Mouse (Mus musculus) intestine, postnatal 0 days (tissue): ENCODE results near the gene Tsen54. TPM values are rescaled to one million over a fixed set of nuclear protein-coding genes. Genes with fewer than 3 reads are reported as not detected.
A peak's percentile ranks its signal among the peaks of the same experiment; 100 is the strongest.

Experiments
- ATAC-seq: fragments of 200-750 bp; cut with Nextera tagmentation; 2 replicates; pipeline ENCODE4 v1.8.0; 2017; ENCODE audit warnings: mild to moderate bottlenecking, moderate TSS enrichment, moderate library complexity
- H3K27ac ChIP-seq: fragments of 300-500 bp; sonication (generic); 2 replicates; pipeline ENCODE4 v1.5.1; 2014; ENCODE audit warnings: mild to moderate bottlenecking, low read depth, low read length, moderate library complexity
- H3K27me3 ChIP-seq: fragments of 300-500 bp; sonication (generic); replicated peaks from 2 replicates; pipeline ENCODE4 v1.6.1; 2014; ENCODE audit warnings: low read length, mixed read lengths; ENCODE audit not compliant: control insufficient read depth, insufficient read depth
- H3K36me3 ChIP-seq: fragments of 300-500 bp; sonication (generic); 2 replicates; pipeline ENCODE4 v1.6.1; 2014; ENCODE audit warnings: mild to moderate bottlenecking, moderate library complexity; ENCODE audit not compliant: control insufficient read depth, insufficient read depth
- H3K4me1 ChIP-seq: fragments of 300-500 bp; sonication (generic); replicated peaks from 2 replicates; pipeline ENCODE4 v1.6.1; 2014; ENCODE audit warnings: antibody characterized with exemption, low read length, mixed read lengths; ENCODE audit not compliant: control insufficient read depth, insufficient read depth
- H3K4me2 ChIP-seq: fragments of 300-500 bp; sonication (generic); replicated peaks from 2 replicates; pipeline ENCODE4 v1.6.1; 2014; ENCODE audit warnings: low read depth, mild to moderate bottlenecking, moderate library complexity
- H3K4me3 ChIP-seq: fragments of 300-500 bp; sonication (generic); 2 replicates; pipeline ENCODE4 v1.5.1; 2014; ENCODE audit warnings: low read depth, low read length
- H3K9ac ChIP-seq: fragments of 300-500 bp; sonication (generic); 2 replicates; pipeline ENCODE4 v1.6.1; 2014; ENCODE audit warnings: mild to moderate bottlenecking, low read depth, low read length
- H3K9me3 ChIP-seq: fragments of 300-500 bp; sonication (generic); 2 replicates; pipeline ENCODE4 v1.6.1; 2016; ENCODE audit warnings: mixed run types; ENCODE audit not compliant: control insufficient read depth
- CTCF ChIP-seq: sonication (generic); IDR thresholded peaks from 2 replicates; pipeline ENCODE4 v1.5.1; 2016; ENCODE audit warnings: low read depth, mild to moderate bottlenecking, control low read depth, antibody characterized with exemption, moderate library complexity
- WGBS: fragments of 180-500 bp; shearing (Covaris S2); extraction: QIAGEN DNeasy Blood & Tissue Kit; methylation state at CpG from one replicate; pipeline ENCODE4 v1.1.7; 2014; 5-methylcytosine and 5-hydroxymethylcytosine counted together
- polyA plus RNA-seq: library from polyadenylated mRNA; unstranded; fragments of >200 nt; fragmentation: Nextera tagmentation; extraction: Ambion mirVana; gene quantifications from 2 replicates; pipeline ENCODE4 v1.2.1, GENCODE M21; 2015

Tsen54 gene
- polyA plus RNA-seq, 1 experiment from 2014 or later, result 17.0 TPM

DNA sequence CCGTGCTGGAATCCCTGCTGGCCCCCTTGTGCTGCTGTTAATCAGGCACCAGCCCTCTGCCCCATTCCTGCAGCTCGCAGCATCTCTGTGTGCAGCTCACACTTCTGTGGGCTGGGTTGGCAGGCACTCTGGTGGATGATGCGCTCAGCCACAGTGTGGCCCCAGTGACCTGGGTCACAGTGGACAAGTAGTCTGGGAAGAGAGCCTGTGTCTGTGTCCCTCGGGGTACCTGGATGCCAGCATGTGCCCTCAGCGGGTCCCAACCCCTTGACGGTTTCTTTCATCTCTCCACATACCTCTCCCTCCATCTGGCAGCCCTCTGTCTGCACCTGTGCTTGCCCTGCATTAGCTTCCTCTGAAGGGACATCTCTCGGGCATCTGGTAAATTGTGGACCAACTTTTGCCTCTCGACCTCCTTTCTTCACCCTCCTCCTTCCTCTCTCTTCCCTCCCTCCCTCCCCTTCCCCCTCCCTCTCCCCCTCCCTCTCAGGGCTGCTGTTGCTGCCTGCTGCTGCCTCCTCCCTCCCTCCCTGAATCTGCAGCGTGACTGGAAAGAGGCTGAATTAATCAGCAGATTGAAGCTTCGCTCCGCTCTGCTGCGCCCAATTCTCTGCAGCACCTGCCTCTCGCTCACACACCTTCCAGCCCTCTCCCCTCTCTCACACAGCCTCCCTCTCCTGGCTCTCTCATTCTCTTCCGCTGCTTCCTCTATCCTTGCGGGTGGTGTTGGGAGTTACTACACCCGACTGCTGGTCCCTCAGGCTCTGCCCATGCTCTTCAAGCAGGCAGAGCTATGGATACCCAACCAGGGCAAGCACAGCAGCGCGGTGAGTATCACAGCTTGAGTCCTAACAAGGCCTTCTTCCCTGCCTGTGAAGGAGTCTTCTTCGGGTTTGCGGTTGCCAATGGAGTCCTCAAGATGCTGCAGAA lies 34.1 kb upstream of the Tsen54 start:
- Histone ChIP-seq H3K36me3 (peaks cover 1% of the 10 kb centered on the region; the same call in 1 of the 2 replicates), H3K27ac (peak overlapping the region; percentile 86; the same call in 1 of the 2 replicates), H3K4me1 (peaks cover 18% of the 10 kb centered on the region), H3K9ac (no peak overlapping the region), H3K9me3 (no peaks in the 10 kb centered on the region), H3K4me3 (no peak overlapping the region), H3K4me2 (peak overlapping the region; percentile 27; the same call in 1 of the 2 replicates), H3K27me3 (no peaks in the 10 kb centered on the region)
- no peak for TF ChIP-seq CTCF
- 46% methylated on average over 20 of the region's 20 CpGs for WGBS
- no peak for ATAC-seq

DNA sequence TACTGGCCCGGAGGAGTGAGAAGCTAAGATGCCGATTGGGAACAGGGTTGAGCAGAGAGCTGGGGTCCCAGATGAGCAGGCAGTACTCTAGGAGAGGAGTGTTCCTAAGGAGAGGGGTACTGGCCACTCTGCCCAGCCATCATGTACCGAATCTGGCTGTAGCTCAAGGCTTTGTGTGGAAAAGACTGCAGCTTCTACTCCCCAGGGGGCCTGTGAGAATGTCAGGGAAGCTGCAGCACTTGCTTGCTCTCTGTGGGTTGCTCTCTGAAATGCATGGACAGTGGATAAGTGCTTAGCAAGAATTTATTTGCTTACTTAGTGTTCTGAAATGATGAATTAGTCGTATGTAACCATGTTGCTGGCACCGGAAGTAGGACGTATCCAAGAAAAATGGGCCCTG lies 28.1 kb upstream of the Tsen54 start:
- Histone ChIP-seq H3K4me1 (no peaks in the 10 kb centered on the region), H3K27ac (no peak overlapping the region), H3K36me3 (peaks cover 52% of the 10 kb centered on the region; the same call in 1 of the 2 replicates), H3K4me2 (no peak overlapping the region), H3K4me3 (no peak overlapping the region), H3K9me3 (no peaks in the 10 kb centered on the region), H3K27me3 (no peaks in the 10 kb centered on the region), H3K9ac (no peak overlapping the region)
- no peak for ATAC-seq
- WGBS, result 85% methylated on average over 6 of the region's 6 CpGs
- TF ChIP-seq CTCF, result 0 out of 2 replicates have a peak, but pooled peaks have one; percentile 5

DNA sequence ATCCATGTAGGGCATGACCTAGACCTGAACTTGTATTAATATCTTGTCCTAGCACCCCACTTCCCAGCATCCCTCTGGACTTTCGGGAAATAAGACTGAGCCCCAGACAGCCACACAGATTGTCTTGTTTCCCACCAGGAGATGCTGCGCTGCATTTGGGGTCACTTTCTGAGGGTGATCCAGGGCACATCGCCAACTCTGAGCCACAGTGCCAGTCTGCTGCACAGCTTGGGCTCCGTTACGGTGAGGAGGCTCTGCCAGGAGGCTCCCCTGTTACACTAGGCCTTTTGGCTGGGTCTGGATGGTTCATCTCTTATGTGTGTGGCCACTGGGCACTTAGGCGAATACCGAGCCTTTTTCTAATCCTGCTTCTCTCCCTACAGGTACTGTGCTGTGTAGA lies 24.7 kb upstream of the Tsen54 start:
- H3K4me3 ChIP-seq, result no peak overlapping the region
- no peak overlapping the region for H3K9ac ChIP-seq
- no peaks in the 10 kb centered on the region for H3K9me3 ChIP-seq
- ATAC-seq, result no peak
- WGBS, result 95% methylated on average over 7 of the region's 7 CpGs
- no peak overlapping the region for H3K27ac ChIP-seq
- no peaks in the 10 kb centered on the region for H3K4me1 ChIP-seq
- no peaks in the 10 kb centered on the region for H3K27me3 ChIP-seq
- H3K36me3 ChIP-seq, result peaks cover 84% of the 10 kb centered on the region
- no peak for TF ChIP-seq CTCF
- no peak overlapping the region for H3K4me2 ChIP-seq

DNA sequence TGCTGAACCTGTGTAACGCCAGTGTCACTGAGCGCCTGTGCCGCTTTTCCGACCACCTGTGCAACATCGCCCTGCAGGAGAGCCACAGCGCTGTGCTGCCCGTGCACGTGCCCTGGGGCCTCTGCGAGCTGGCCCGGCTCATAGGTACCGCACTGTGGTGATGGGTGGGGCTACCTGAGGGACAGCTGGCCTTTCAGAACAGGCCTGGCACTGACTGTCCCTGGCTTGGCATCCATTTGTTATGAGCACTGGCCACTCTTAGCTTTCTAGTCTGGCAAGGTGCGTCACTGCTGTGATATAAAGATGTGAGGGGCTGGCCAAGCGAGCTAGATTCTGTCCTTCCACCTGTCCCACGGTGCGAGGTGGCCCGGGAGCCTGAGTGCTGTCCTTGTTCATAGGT lies 22.6 kb upstream of the Tsen54 start:
- no peaks in the 10 kb centered on the region for H3K4me1 ChIP-seq
- 92% methylated on average over 16 of the region's 16 CpGs for WGBS
- no peaks in the 10 kb centered on the region for H3K9me3 ChIP-seq
- no peak overlapping the region for H3K27ac ChIP-seq
- no peak overlapping the region for H3K9ac ChIP-seq
- ATAC-seq, result no peak
- no peak for TF ChIP-seq CTCF
- H3K4me3 ChIP-seq, result no peak overlapping the region
- H3K4me2 ChIP-seq, result no peak overlapping the region
- H3K36me3 ChIP-seq, result peaks cover 91% of the 10 kb centered on the region
- no peaks in the 10 kb centered on the region for H3K27me3 ChIP-seq

DNA sequence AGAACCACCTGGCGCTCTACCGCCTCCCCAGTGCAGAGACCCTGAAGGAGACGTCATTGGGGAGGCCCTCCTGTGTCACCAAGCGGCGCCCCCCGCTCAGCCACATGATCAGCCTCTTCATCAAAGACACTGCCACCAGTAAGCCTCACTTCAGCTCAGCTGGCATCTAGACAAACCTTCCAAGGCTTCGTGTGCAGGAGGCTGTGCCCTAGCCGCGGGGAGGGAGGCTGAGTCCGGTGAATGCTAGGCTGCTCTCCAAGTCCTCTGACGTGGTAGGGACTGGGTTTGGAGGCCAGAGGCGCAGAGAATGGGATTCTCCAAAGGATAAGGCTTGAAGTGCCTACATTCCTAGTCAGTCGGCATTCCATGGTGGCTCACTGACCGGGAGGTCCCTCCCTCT lies 22.2 kb upstream of the Tsen54 start:
- 86% methylated on average over 14 of the region's 14 CpGs for WGBS
- Histone ChIP-seq H3K4me2 (no peak overlapping the region), H3K4me3 (no peak overlapping the region), H3K9me3 (no peaks in the 10 kb centered on the region), H3K27me3 (no peaks in the 10 kb centered on the region), H3K27ac (no peak overlapping the region), H3K4me1 (no peaks in the 10 kb centered on the region), H3K9ac (no peak overlapping the region), H3K36me3 (peaks cover 92% of the 10 kb centered on the region)
- no peak for TF ChIP-seq CTCF
- no peak for ATAC-seq

DNA sequence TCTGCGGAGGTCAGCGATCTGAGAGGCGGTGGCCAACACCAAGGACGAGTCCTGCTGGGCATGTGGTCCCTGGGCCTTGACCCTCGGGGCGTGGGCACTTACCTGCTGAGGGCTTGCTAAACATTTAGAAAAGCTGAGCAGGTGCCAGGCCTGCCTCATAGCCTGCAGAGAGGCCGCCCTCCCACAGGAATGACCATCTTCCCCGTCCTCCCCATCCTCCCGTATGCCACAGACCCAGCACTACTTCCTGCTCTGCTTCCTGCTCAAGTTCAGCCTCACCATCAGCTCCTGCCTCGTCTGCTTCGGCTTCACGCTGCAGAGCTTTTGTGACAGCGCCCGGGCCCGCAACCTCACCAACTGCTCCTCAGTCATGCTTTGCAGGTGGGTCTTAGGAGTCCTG lies 17.6 kb upstream of the Tsen54 start:
- H3K4me1 ChIP-seq, result no peaks in the 10 kb centered on the region
- no peaks in the 10 kb centered on the region for H3K9me3 ChIP-seq
- no peaks in the 10 kb centered on the region for H3K27me3 ChIP-seq
- no peak overlapping the region for H3K4me2 ChIP-seq
- H3K36me3 ChIP-seq, result peaks cover 96% of the 10 kb centered on the region
- H3K4me3 ChIP-seq, result no peak overlapping the region
- ATAC-seq, result no peak
- no peak overlapping the region for H3K9ac ChIP-seq
- 76% methylated on average over 15 of the region's 15 CpGs for WGBS
- no peak for TF ChIP-seq CTCF
- H3K27ac ChIP-seq, result no peak overlapping the region
